Mouse (Mus musculus): ENCODE results near the gene Elfn2. TPM values are rescaled to one million over a fixed set of nuclear protein-coding genes. Genes with fewer than 3 reads are reported as not detected.

The Elfn2 gene
- polyA plus RNA-seq (2014; fragmentation: Nextera tagmentation; extraction: Ambion mirVana), result 0.08 and 0.20 TPM in 2 replicates

DNA sequence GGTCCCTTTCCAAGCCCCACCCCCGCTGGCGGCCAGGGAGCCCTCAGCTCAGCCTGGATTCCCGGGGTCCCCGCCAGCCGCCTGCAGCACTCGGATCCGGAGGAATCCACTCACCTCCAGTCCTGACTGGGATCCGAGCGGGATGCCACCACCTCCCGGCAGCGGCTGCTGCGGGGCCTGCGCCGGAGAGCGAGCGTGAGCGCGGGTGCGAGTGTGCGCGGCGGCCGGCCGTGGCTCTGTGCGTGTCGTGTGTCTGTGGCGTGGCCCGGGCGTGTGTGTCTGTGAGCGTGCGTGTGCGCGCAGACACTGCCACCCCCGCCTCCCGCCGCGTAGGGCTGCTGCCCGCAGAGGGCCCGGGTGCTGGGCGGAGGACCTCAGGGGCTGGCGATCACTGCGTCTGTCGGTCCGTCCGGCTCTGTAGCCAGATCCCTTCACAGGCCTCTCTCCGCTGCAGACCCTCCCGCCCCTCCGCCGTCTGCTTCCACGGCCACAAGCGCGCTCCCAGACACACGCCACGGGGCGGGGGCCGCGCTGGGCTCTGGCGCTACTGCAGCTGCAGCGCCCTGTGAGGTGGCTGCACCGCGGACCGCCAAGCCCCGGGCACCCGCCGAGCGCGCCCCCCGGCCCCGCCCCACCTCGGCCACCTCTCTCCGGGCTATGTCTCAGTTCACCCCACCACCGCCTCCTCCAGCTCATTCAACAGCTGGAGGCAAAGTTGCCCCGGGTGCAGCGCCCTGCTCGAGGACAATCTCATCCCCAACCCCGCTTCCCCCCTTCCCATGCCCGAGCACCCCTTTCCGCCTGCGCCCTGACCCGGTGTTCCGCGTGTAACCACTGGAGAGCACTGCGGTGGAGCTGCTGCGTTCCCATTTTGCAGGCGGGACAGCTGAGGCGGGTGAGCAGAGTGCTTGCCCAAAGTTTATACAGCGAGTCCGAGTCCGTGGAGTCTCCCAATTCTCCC, at the start of gene Elfn2:
Gene Elfn2, minus strand, starts transcription at position 482 of the 961 bp plus-strand sequence.
- H3K4me3 ChIP-seq (ENCODE audit: low read depth, low read length), result peak within 1 kb of the TSS; percentile 44
- H3K4me1 ChIP-seq (replicated peaks; ENCODE audit: control insufficient read depth, insufficient read depth, low read length), result peaks cover 12% of the 10 kb centered on the region; the same call in 1 of the 2 replicates
- peaks cover 40% of the 10 kb centered on the region for H3K27me3 ChIP-seq (ENCODE audit: control insufficient read depth, insufficient read depth, low read length)
- H3K9me3 ChIP-seq (ENCODE audit: control insufficient read depth, low read length), result no peaks in the 10 kb centered on the region
- H3K4me2 ChIP-seq (ENCODE audit: low read depth, low read length, severe bottlenecking), result peak within 1 kb of the TSS; percentile 97
- peak; percentile 70 for DNase-seq (ENCODE audit: low spot score)
- no peaks in the 10 kb centered on the region for H3K36me3 ChIP-seq (ENCODE audit: control insufficient read depth, insufficient read depth, low read length)
- H3K27ac ChIP-seq (ENCODE audit: low read depth, low read length), result no peak within 1 kb of the TSS
- H3K9ac ChIP-seq (ENCODE audit: low read length), result peak within 1 kb of the TSS; percentile 49
- peak; percentile 55; the same call in 1 of the 2 replicates for ATAC-seq (replicated peaks; ENCODE audit: low FRiP score)
- WGBS, result 2% methylated on average over 87 of the region's 89 CpGs

DNA sequence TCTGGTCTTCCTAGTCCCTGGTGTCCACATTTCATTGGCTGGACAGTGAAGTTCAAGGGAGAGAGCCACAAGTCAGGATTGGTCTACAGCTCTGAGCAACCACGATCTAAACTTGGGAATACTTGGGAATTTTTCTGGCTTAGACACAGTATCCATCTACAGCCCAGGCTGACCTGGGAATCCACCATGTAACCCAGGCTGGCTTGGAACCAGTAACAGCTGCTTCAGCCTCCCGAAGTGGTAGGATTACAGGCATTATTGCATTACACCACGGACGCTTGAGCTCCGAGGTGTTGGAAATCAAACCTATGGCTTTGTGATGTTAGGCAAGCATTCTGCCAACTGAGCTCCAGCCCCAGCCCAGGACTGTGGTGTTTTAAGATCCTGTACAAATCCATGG, 45.1 kb upstream of the Elfn2 start:
- Histone ChIP-seq H3K4me2 (ENCODE audit: low read depth, low read length, severe bottlenecking) (no peak overlapping the region), H3K4me1 (replicated peaks; ENCODE audit: control insufficient read depth, insufficient read depth, low read length) (peaks cover 16% of the 10 kb centered on the region), H3K36me3 (ENCODE audit: control insufficient read depth, insufficient read depth, low read length) (peaks cover 8% of the 10 kb centered on the region; the same call in 1 of the 2 replicates), H3K9me3 (ENCODE audit: control insufficient read depth, low read length) (no peaks in the 10 kb centered on the region), H3K27ac (ENCODE audit: low read depth, low read length) (peak overlapping the region; percentile 68), H3K4me3 (ENCODE audit: low read depth, low read length) (no peak overlapping the region), H3K9ac (ENCODE audit: low read length) (no peak overlapping the region), H3K27me3 (ENCODE audit: control insufficient read depth, insufficient read depth, low read length) (no peaks in the 10 kb centered on the region)
- DNase-seq (ENCODE audit: low spot score) (no peak), ATAC-seq (replicated peaks; ENCODE audit: low FRiP score) (peak; percentile 16; the same call in 1 of the 2 replicates)
- WGBS, result 80% methylated on average over 5 of the region's 5 CpGs

DNA sequence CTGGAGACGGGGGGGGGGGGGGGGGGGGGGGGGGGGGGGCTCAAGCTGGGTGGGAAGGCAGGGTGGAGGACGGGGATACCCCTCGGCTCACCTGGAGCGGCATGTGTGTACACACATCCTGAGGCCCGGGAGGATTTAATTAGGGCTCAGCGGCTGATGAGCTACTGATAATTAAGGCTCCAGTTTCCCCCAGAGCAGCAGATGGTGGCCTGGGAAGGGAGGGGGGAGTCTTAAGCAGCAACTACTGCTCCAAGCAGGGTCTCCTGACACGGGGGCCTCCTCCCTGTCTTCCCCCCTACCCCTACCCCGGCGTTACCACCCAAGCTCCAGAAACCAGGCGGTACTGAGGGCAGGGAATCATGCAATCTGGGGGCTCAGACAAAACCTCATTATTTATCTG, 44.6 kb upstream of the Elfn2 start:
- 31% methylated on average over 9 of the region's 10 CpGs for WGBS
- Histone ChIP-seq H3K9me3 (ENCODE audit: control insufficient read depth, low read length) (no peaks in the 10 kb centered on the region), H3K4me1 (replicated peaks; ENCODE audit: control insufficient read depth, insufficient read depth, low read length) (peaks cover 16% of the 10 kb centered on the region), H3K4me2 (ENCODE audit: low read depth, low read length, severe bottlenecking) (no peak overlapping the region), H3K4me3 (ENCODE audit: low read depth, low read length) (no peak overlapping the region), H3K9ac (ENCODE audit: low read length) (no peak overlapping the region), H3K36me3 (ENCODE audit: control insufficient read depth, insufficient read depth, low read length) (peaks cover 5% of the 10 kb centered on the region; the same call in 1 of the 2 replicates), H3K27ac (ENCODE audit: low read depth, low read length) (peak overlapping the region; percentile 68), H3K27me3 (ENCODE audit: control insufficient read depth, insufficient read depth, low read length) (no peaks in the 10 kb centered on the region)
- peak; percentile 77 for DNase-seq (ENCODE audit: low spot score)
- ATAC-seq (replicated peaks; ENCODE audit: low FRiP score), result peak; percentile 72

DNA sequence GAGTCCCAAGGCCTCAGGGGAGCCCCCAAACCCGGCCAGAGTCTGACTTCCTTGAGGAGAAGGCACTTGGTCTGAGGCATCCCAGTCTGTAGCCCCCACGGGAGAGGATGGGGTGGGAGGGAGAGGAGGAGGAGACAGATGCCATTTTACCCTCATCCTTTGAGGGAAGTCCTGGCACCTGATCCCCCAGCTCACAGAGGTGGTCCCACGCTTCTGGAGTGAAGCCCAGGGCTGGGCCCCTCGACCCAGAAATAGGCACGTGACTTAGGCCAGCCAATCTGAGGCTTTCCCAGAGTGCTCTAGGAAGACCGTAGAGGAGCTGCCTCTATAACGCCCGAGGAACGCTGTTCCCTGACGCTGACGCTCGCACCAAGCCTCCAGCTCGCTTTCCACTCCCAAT, 42.5 kb upstream of the Elfn2 start:
- WGBS, result 88% methylated on average over 13 of the region's 13 CpGs
- Histone ChIP-seq H3K9me3 (ENCODE audit: control insufficient read depth, low read length) (no peaks in the 10 kb centered on the region), H3K9ac (ENCODE audit: low read length) (no peak overlapping the region), H3K4me2 (ENCODE audit: low read depth, low read length, severe bottlenecking) (no peak overlapping the region), H3K36me3 (ENCODE audit: control insufficient read depth, insufficient read depth, low read length) (no peaks in the 10 kb centered on the region; the same call in 1 of the 2 replicates), H3K27me3 (ENCODE audit: control insufficient read depth, insufficient read depth, low read length) (no peaks in the 10 kb centered on the region), H3K27ac (ENCODE audit: low read depth, low read length) (no peak overlapping the region), H3K4me1 (replicated peaks; ENCODE audit: control insufficient read depth, insufficient read depth, low read length) (peaks cover 12% of the 10 kb centered on the region), H3K4me3 (ENCODE audit: low read depth, low read length) (no peak overlapping the region)
- no peak for ATAC-seq (replicated peaks; ENCODE audit: low FRiP score)
- DNase-seq (ENCODE audit: low spot score), result no peak

DNA sequence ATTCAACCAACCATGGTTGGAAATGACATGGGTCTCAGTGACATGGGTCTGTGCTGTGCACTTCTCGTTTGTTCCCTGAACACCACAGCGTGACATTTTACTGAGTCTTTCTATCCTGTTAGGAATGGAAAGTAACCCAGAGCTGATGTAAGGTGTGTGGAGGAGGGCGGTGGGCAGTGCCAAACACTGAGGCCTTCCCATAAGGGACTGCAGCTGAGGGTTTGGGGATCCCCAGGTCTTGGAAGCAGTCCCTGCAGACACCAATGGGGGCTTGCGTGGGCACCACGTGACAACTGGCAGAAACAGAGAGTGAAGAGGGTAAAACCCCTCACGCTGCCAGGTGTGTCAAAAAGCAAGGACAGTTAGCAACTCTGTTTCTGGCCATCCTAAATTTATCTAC, 39.6 kb upstream of the Elfn2 start:
- Histone ChIP-seq H3K4me2 (ENCODE audit: low read depth, low read length, severe bottlenecking) (no peak overlapping the region), H3K9me3 (ENCODE audit: control insufficient read depth, low read length) (no peaks in the 10 kb centered on the region), H3K4me1 (replicated peaks; ENCODE audit: control insufficient read depth, insufficient read depth, low read length) (no peaks in the 10 kb centered on the region), H3K9ac (ENCODE audit: low read length) (no peak overlapping the region), H3K4me3 (ENCODE audit: low read depth, low read length) (no peak overlapping the region), H3K27ac (ENCODE audit: low read depth, low read length) (no peak overlapping the region), H3K36me3 (ENCODE audit: control insufficient read depth, insufficient read depth, low read length) (no peaks in the 10 kb centered on the region; the same call in 1 of the 2 replicates), H3K27me3 (ENCODE audit: control insufficient read depth, insufficient read depth, low read length) (no peaks in the 10 kb centered on the region)
- WGBS, result 93% methylated on average over 6 of the region's 6 CpGs
- ATAC-seq (replicated peaks; ENCODE audit: low FRiP score) (no peak), DNase-seq (ENCODE audit: low spot score) (no peak)

DNA sequence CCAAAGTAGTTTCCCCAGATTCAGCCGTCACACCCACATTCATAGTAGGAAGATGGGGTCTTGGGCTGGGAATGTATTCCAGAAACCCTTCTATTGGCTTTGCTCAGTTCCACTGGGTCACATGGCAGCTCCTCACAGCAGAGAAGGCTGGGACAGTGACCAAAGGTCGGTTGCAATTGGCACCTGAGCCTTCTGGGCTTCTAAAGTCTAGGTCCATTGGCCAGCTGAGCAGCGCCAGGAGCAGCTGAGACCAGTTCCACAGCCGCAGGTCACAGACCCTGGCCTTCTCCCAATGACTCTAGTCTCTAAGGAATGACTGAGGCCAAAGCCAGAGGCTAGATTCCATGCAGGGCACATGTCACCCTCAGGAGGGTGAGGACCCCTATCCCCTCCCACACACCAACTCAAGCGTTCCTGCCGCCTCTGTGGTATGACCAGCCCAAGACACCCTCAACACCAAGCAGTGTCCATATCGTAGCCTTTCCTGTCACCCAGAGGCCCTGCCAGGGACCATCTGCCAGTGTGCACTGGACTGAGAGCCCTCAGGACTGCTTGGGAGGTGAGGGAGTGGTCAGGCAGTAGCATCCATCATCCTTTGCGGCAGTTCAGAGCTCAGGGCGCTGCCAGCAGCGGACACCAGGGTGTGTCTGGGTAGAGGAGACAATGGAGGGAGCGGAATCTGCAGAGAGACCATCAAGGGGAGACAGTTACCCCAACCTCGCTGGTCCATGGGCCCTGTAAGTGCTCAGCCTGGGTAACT, 37.6 kb upstream of the Elfn2 start:
- Histone ChIP-seq H3K27me3 (ENCODE audit: control insufficient read depth, insufficient read depth, low read length) (no peaks in the 10 kb centered on the region), H3K4me3 (ENCODE audit: low read depth, low read length) (no peak overlapping the region), H3K9ac (ENCODE audit: low read length) (no peak overlapping the region), H3K9me3 (ENCODE audit: control insufficient read depth, low read length) (no peaks in the 10 kb centered on the region), H3K36me3 (ENCODE audit: control insufficient read depth, insufficient read depth, low read length) (no peaks in the 10 kb centered on the region; the same call in 1 of the 2 replicates), H3K4me1 (replicated peaks; ENCODE audit: control insufficient read depth, insufficient read depth, low read length) (no peaks in the 10 kb centered on the region), H3K27ac (ENCODE audit: low read depth, low read length) (0 out of 2 replicates have a peak overlapping the region, but pooled peaks have one; percentile 10), H3K4me2 (ENCODE audit: low read depth, low read length, severe bottlenecking) (no peak overlapping the region)
- DNase-seq (ENCODE audit: low spot score), result no peak
- no peak for ATAC-seq (replicated peaks; ENCODE audit: low FRiP score)
- WGBS, result 86% methylated on average over 12 of the region's 12 CpGs

DNA sequence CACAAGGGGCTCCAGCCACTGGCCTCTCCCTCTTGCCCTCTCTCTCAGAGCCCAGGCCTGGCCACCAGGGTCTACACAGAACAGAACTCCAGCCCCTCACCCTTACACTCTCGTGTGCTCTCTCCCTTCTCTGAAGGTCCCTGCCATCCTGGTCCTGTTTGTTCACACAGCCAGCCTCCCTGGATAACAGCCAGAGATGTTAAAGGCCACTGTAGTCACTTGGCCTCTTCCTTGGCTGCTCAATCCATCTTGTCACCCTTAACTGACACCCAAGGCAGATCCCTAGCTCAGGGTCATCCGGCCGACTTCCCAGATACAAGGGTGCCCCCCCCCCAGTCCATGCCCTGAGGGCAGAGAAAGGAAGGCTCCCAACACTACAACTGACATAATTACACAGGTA, 36.7 kb upstream of the Elfn2 start:
- ATAC-seq (replicated peaks; ENCODE audit: low FRiP score) (no peak; the same call in 1 of the 2 replicates), DNase-seq (ENCODE audit: low spot score) (no peak)
- Histone ChIP-seq H3K4me1 (replicated peaks; ENCODE audit: control insufficient read depth, insufficient read depth, low read length) (no peaks in the 10 kb centered on the region), H3K27me3 (ENCODE audit: control insufficient read depth, insufficient read depth, low read length) (no peaks in the 10 kb centered on the region), H3K4me3 (ENCODE audit: low read depth, low read length) (no peak overlapping the region), H3K4me2 (ENCODE audit: low read depth, low read length, severe bottlenecking) (no peak overlapping the region), H3K9ac (ENCODE audit: low read length) (no peak overlapping the region), H3K36me3 (ENCODE audit: control insufficient read depth, insufficient read depth, low read length) (no peaks in the 10 kb centered on the region; the same call in 1 of the 2 replicates), H3K27ac (ENCODE audit: low read depth, low read length) (0 out of 2 replicates have a peak overlapping the region, but pooled peaks have one; percentile 25), H3K9me3 (ENCODE audit: control insufficient read depth, low read length) (no peaks in the 10 kb centered on the region)
- WGBS, result 91% methylated on average over 3 of the region's 3 CpGs

DNA sequence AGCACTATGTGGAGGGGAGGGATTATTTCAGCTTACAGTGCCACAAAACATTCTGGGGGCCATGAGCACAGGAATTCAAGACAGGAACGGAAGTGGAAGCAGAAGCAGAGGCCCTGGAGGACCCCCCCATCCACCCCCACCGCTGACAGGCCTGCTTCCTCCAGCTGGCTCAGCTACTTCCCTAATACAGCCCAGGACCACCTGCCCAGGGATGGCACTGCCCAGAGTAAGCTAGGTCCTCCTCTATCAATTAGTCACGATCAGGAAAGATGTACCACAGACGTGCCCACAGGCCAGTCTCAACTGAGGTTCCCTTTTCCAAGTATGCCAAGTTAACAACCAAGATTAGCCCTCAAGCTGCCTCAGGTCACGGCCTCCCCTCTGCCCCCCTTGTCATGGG, 35.6 kb upstream of the Elfn2 start:
- WGBS, result 89% methylated on average over 5 of the region's 5 CpGs
- H3K4me2 ChIP-seq (ENCODE audit: low read depth, low read length, severe bottlenecking), result no peak overlapping the region
- no peak overlapping the region for H3K9ac ChIP-seq (ENCODE audit: low read length)
- H3K27ac ChIP-seq (ENCODE audit: low read depth, low read length), result no peak overlapping the region
- DNase-seq (ENCODE audit: low spot score) (no peak), ATAC-seq (replicated peaks; ENCODE audit: low FRiP score) (no peak)
- no peaks in the 10 kb centered on the region for H3K9me3 ChIP-seq (ENCODE audit: control insufficient read depth, low read length)
- H3K27me3 ChIP-seq (ENCODE audit: control insufficient read depth, insufficient read depth, low read length), result no peaks in the 10 kb centered on the region
- H3K36me3 ChIP-seq (ENCODE audit: control insufficient read depth, insufficient read depth, low read length), result no peaks in the 10 kb centered on the region; the same call in 1 of the 2 replicates
- H3K4me1 ChIP-seq (replicated peaks; ENCODE audit: control insufficient read depth, insufficient read depth, low read length), result no peaks in the 10 kb centered on the region
- no peak overlapping the region for H3K4me3 ChIP-seq (ENCODE audit: low read depth, low read length)
